Mouse (Mus musculus): ENCODE data around the gene Lamb3. TPM values are rescaled to one million over a fixed set of nuclear protein-coding genes. Genes with fewer than 3 reads are reported as not detected.

Gene Lamb3
- polyA plus RNA-seq, 1 experiment from 2014 or later = 3.1 TPM

GRCm38 (mm10) chr1:193379634-193380033 lies 172.1 kb downstream of the Lamb3 start:
- H3K4me1 ChIP-seq (ENCODE audit: control insufficient read depth in 2 of 2, insufficient read depth in 2 of 2, low read length in 2 of 2) = peaks cover 16 to 22% of the 10 kb centered on the region in 2 experiments
- ATAC-seq (ENCODE audit: insufficient number of reproducible peaks, insufficient read depth, low FRiP score, low read depth) = no peak
- H3K9ac ChIP-seq (ENCODE audit: low read length) = no peak overlapping the region
- no peaks in the 10 kb centered on the region for H3K27me3 ChIP-seq (ENCODE audit: control insufficient read depth, insufficient read depth, low read length)
- H3K9me3 ChIP-seq (ENCODE audit: control insufficient read depth, low read length) = no peaks in the 10 kb centered on the region
- H3K36me3 ChIP-seq (ENCODE audit: control insufficient read depth, insufficient read depth, low read length) = no peaks in the 10 kb centered on the region
- H3K4me3 ChIP-seq (ENCODE audit: control insufficient read depth in 1 of 2, insufficient read depth in 1 of 2, low read depth in 1 of 2, low read length in 2 of 2) = no peak overlapping the region
- WGBS = 73% methylated on average over 6 of the region's 6 CpGs
- H3K27ac ChIP-seq (replicated peaks in 1 of 2; ENCODE audit: control insufficient read depth in 1 of 2, insufficient read depth in 1 of 2, low read depth in 2 of 2, low read length in 2 of 2) = no peak overlapping the region
- H3K4me2 ChIP-seq (ENCODE audit: low read length) = no peak overlapping the region

GRCm38 (mm10) chr1:193380877-193381276 lies 173.4 kb downstream of the Lamb3 start:
- Histone ChIP-seq H3K27ac (replicated peaks in 1 of 2; ENCODE audit: control insufficient read depth in 1 of 2, insufficient read depth in 1 of 2, low read depth in 2 of 2, low read length in 2 of 2) (no peak overlapping the region), H3K27me3 (ENCODE audit: control insufficient read depth, insufficient read depth, low read length) (no peaks in the 10 kb centered on the region), H3K4me3 (ENCODE audit: control insufficient read depth in 1 of 2, insufficient read depth in 1 of 2, low read depth in 1 of 2, low read length in 2 of 2) (no peak overlapping the region), H3K4me2 (ENCODE audit: low read length) (no peak overlapping the region), H3K9ac (ENCODE audit: low read length) (no peak overlapping the region), H3K4me1 (ENCODE audit: control insufficient read depth in 2 of 2, insufficient read depth in 2 of 2, low read length in 2 of 2) (peaks cover 16 to 22% of the 10 kb centered on the region in 2 experiments), H3K9me3 (ENCODE audit: control insufficient read depth, low read length) (no peaks in the 10 kb centered on the region), H3K36me3 (ENCODE audit: control insufficient read depth, insufficient read depth, low read length) (no peaks in the 10 kb centered on the region)
- 84% methylated on average over 5 of the region's 5 CpGs for WGBS
- no peak for ATAC-seq (ENCODE audit: insufficient number of reproducible peaks, insufficient read depth, low FRiP score, low read depth)

GRCm38 (mm10) chr1:193381597-193382404 lies 174.3 kb downstream of the Lamb3 start:
- H3K27me3 ChIP-seq (ENCODE audit: control insufficient read depth, insufficient read depth, low read length) = no peaks in the 10 kb centered on the region
- H3K27ac ChIP-seq (replicated peaks in 1 of 2; ENCODE audit: control insufficient read depth in 1 of 2, insufficient read depth in 1 of 2, low read depth in 2 of 2, low read length in 2 of 2) = peak overlapping the region; percentile 58 to 69
- H3K36me3 ChIP-seq (ENCODE audit: control insufficient read depth, insufficient read depth, low read length) = no peaks in the 10 kb centered on the region
- ATAC-seq (ENCODE audit: insufficient number of reproducible peaks, insufficient read depth, low FRiP score, low read depth) = peak; percentile 16; the same call in 1 of the 2 replicates
- 22% methylated on average over 11 of the region's 11 CpGs for WGBS
- peak overlapping the region; percentile 68 for H3K4me2 ChIP-seq (ENCODE audit: low read length)
- peaks cover 17 to 19% of the 10 kb centered on the region in 2 experiments for H3K4me1 ChIP-seq (ENCODE audit: control insufficient read depth in 2 of 2, insufficient read depth in 2 of 2, low read length in 2 of 2)
- H3K9ac ChIP-seq (ENCODE audit: low read length) = peak overlapping the region; percentile 35; the same call in 1 of the 2 replicates
- peak overlapping the region in 1 of 2 experiments; percentile 32; a peak in 2 of 4 replicates for H3K4me3 ChIP-seq (ENCODE audit: control insufficient read depth in 1 of 2, insufficient read depth in 1 of 2, low read depth in 1 of 2, low read length in 2 of 2)
- no peaks in the 10 kb centered on the region for H3K9me3 ChIP-seq (ENCODE audit: control insufficient read depth, low read length)

GRCm38 (mm10) chr1:193382435-193382834 lies 174.9 kb downstream of the Lamb3 start:
- Histone ChIP-seq H3K27ac (replicated peaks in 1 of 2; ENCODE audit: control insufficient read depth in 1 of 2, insufficient read depth in 1 of 2, low read depth in 2 of 2, low read length in 2 of 2) (peak overlapping the region; percentile 58 to 69), H3K4me1 (ENCODE audit: control insufficient read depth in 2 of 2, insufficient read depth in 2 of 2, low read length in 2 of 2) (peaks cover 19 to 21% of the 10 kb centered on the region in 2 experiments), H3K4me2 (ENCODE audit: low read length) (peak overlapping the region; percentile 68), H3K27me3 (ENCODE audit: control insufficient read depth, insufficient read depth, low read length) (no peaks in the 10 kb centered on the region), H3K9me3 (ENCODE audit: control insufficient read depth, low read length) (no peaks in the 10 kb centered on the region), H3K9ac (ENCODE audit: low read length) (peak overlapping the region; percentile 35), H3K36me3 (ENCODE audit: control insufficient read depth, insufficient read depth, low read length) (no peaks in the 10 kb centered on the region), H3K4me3 (ENCODE audit: control insufficient read depth in 1 of 2, insufficient read depth in 1 of 2, low read depth in 1 of 2, low read length in 2 of 2) (peak overlapping the region; percentile 32 to 46)
- ATAC-seq (ENCODE audit: insufficient number of reproducible peaks, insufficient read depth, low FRiP score, low read depth) = peak; percentile 80
- 2% methylated on average over 8 of the region's 8 CpGs for WGBS

- Histone ChIP-seq H3K4me2 (ENCODE audit: low read length) (peak overlapping the region; percentile 68), H3K27me3 (ENCODE audit: control insufficient read depth, insufficient read depth, low read length) (no peaks in the 10 kb centered on the region), H3K36me3 (ENCODE audit: control insufficient read depth, insufficient read depth, low read length) (no peaks in the 10 kb centered on the region), H3K9ac (ENCODE audit: low read length) (peak overlapping the region; percentile 48), H3K4me1 (ENCODE audit: control insufficient read depth in 2 of 2, insufficient read depth in 2 of 2, low read length in 2 of 2) (peaks cover 19 to 21% of the 10 kb centered on the region in 2 experiments), H3K9me3 (ENCODE audit: control insufficient read depth, low read length) (no peaks in the 10 kb centered on the region), H3K27ac (replicated peaks in 1 of 2; ENCODE audit: control insufficient read depth in 1 of 2, insufficient read depth in 1 of 2, low read depth in 2 of 2, low read length in 2 of 2) (peak overlapping the region; percentile 58 to 69), H3K4me3 (ENCODE audit: control insufficient read depth in 1 of 2, insufficient read depth in 1 of 2, low read depth in 1 of 2, low read length in 2 of 2) (peak overlapping the region; percentile 32 to 46)
- WGBS = 3% methylated on average over 8 of the region's 8 CpGs
- ATAC-seq (ENCODE audit: insufficient number of reproducible peaks, insufficient read depth, low FRiP score, low read depth) = peak; percentile 59; the same call in 1 of the 2 replicates
These were observed 175.5 kb downstream of the Lamb3 start for GRCm38 (mm10) chr1:193382841-193383462.

GRCm38 (mm10) chr1:193386136-193386535 lies 178.6 kb downstream of the Lamb3 start:
- under 1% methylated on average over 5 of the region's 5 CpGs for WGBS
- no peak for ATAC-seq (ENCODE audit: insufficient number of reproducible peaks, insufficient read depth, low FRiP score, low read depth)
- Histone ChIP-seq H3K9ac (ENCODE audit: low read length) (no peak overlapping the region), H3K4me1 (ENCODE audit: control insufficient read depth in 2 of 2, insufficient read depth in 2 of 2, low read length in 2 of 2) (peaks cover 43 to 47% of the 10 kb centered on the region in 2 experiments), H3K36me3 (ENCODE audit: control insufficient read depth, insufficient read depth, low read length) (no peaks in the 10 kb centered on the region), H3K4me2 (ENCODE audit: low read length) (0 out of 2 replicates have a peak overlapping the region, but pooled peaks have one; percentile 19), H3K9me3 (ENCODE audit: control insufficient read depth, low read length) (no peaks in the 10 kb centered on the region), H3K27me3 (ENCODE audit: control insufficient read depth, insufficient read depth, low read length) (no peaks in the 10 kb centered on the region), H3K27ac (replicated peaks in 1 of 2; ENCODE audit: control insufficient read depth in 1 of 2, insufficient read depth in 1 of 2, low read depth in 2 of 2, low read length in 2 of 2) (no peak overlapping the region), H3K4me3 (ENCODE audit: control insufficient read depth in 1 of 2, insufficient read depth in 1 of 2, low read depth in 1 of 2, low read length in 2 of 2) (no peak overlapping the region)

GRCm38 (mm10) chr1:193387241-193387640 lies 179.7 kb downstream of the Lamb3 start:
- WGBS = 44% methylated on average over 2 of the region's 2 CpGs
- H3K4me3 ChIP-seq (ENCODE audit: control insufficient read depth in 1 of 2, insufficient read depth in 1 of 2, low read depth in 1 of 2, low read length in 2 of 2) = no peak overlapping the region
- H3K4me1 ChIP-seq (ENCODE audit: control insufficient read depth in 2 of 2, insufficient read depth in 2 of 2, low read length in 2 of 2) = peaks cover 36 to 37% of the 10 kb centered on the region in 2 experiments

More at GRCm38 (mm10) chr1:193387241-193387640, 179.7 kb downstream of the Lamb3 start:
- Histone ChIP-seq H3K9me3 (ENCODE audit: control insufficient read depth, low read length) (no peaks in the 10 kb centered on the region), H3K27me3 (ENCODE audit: control insufficient read depth, insufficient read depth, low read length) (no peaks in the 10 kb centered on the region; the same call in 1 of the 2 replicates), H3K27ac (replicated peaks in 1 of 2; ENCODE audit: control insufficient read depth in 1 of 2, insufficient read depth in 1 of 2, low read depth in 2 of 2, low read length in 2 of 2) (no peak overlapping the region), H3K9ac (ENCODE audit: low read length) (no peak overlapping the region), H3K36me3 (ENCODE audit: control insufficient read depth, insufficient read depth, low read length) (no peaks in the 10 kb centered on the region), H3K4me2 (ENCODE audit: low read length) (no peak overlapping the region)
- no peak for ATAC-seq (ENCODE audit: insufficient number of reproducible peaks, insufficient read depth, low FRiP score, low read depth)
